In the genomic region with DNA sequence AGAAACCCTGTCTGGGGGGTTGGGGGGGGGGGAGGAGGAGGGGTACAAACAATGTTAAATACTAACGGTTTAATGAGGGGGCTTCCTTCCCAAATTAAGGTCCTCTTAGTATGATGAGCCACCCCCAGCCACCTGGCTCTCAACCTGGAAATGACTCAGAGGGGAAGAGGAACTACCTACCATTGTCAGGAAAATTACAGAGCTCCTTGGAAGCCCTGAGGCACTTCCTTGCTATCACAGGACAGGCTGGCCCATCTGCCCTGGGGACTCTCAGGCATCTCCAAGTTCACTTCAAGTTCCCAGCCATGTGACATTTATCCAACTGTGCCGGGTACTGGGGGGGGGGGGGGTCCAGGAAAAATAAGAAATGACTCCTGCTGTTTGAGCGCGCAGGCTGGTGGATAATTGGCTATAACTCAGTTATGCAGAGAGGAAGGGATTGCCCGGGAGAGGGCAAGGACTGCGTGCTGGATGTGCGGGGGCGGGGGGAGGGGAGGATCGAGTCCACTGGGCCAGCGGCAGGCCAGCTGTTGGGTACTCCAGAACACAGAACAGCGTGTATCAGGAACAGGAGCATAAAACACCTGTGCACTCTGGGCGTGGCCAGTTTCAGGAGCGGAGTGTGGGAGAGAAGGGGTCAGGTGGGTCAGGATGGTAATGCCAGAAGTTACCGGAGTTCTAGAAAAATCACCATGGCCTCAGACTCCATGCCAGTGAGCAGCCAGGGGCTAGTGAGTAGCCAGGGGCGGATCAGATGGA, we compare ENCODE assay signal across 11 mouse cellular contexts. TPM values are rescaled to one million over a fixed set of nuclear protein-coding genes. Genes with fewer than 3 reads are reported as not detected.
DNase-seq lines count a peak whose midpoint lies in the region; ATAC-seq and TF ChIP-seq lines count a peak whose summit lies in the region.
"Had no signal": no experiment of that assay in that cellular context is flagged by ENCODE, and none has a peak within 500 bp of the region (broad histone marks: within the 10 kb centered on the region; RNA-seq: fewer than 3 reads in every experiment).

No protein-coding gene starts in this region.

- H3K36me3 ChIP-seq in hindbrain, embryonic 15.5 days, result no peaks in the 10 kb centered on the region
- H3K36me3 ChIP-seq in hindbrain, embryonic 14.5 days (replicated peaks; ENCODE audit: control insufficient read depth, insufficient read depth), result no peaks in the 10 kb centered on the region
- no peaks in the 10 kb centered on the region for H3K36me3 ChIP-seq in ES-Bruce4 (ENCODE audit: control insufficient read depth, insufficient read depth, low read length, poor library complexity, severe bottlenecking)
- no peaks in the 10 kb centered on the region for H3K36me3 ChIP-seq in embryonic facial prominence, embryonic 13.5 days

- no peak for TF ChIP-seq EP300 in ES-Bruce4 (IDR thresholded peaks at IDR 0.05; ENCODE audit: insufficient read depth, low read depth, low read length)

- H3K9me3 ChIP-seq in hindbrain, embryonic 15.5 days, result no peaks in the 10 kb centered on the region
- no peaks in the 10 kb centered on the region for H3K9me3 ChIP-seq in hindbrain, embryonic 14.5 days (ENCODE audit: control insufficient read depth, low read length)
- no peaks in the 10 kb centered on the region for H3K9me3 ChIP-seq in ES-Bruce4 (replicated peaks; ENCODE audit: control insufficient read depth, insufficient read depth, low read length, poor library complexity, severe bottlenecking)
- no peaks in the 10 kb centered on the region for H3K9me3 ChIP-seq in embryonic facial prominence, embryonic 13.5 days

- H3K27me3 ChIP-seq in hindbrain, embryonic 15.5 days, result no peaks in the 10 kb centered on the region
- no peaks in the 10 kb centered on the region for H3K27me3 ChIP-seq in hindbrain, embryonic 14.5 days (ENCODE audit: control insufficient read depth, insufficient read depth, low read length)
- no peaks in the 10 kb centered on the region for H3K27me3 ChIP-seq in ES-Bruce4 (ENCODE audit: control insufficient read depth, insufficient read depth, low read length, poor library complexity, severe bottlenecking)
- no peaks in the 10 kb centered on the region for H3K27me3 ChIP-seq in embryonic facial prominence, embryonic 13.5 days

- H3K4me3 ChIP-seq in hindbrain, embryonic 15.5 days, result no peak overlapping the region
- H3K4me3 ChIP-seq in hindbrain, embryonic 14.5 days (replicated peaks; ENCODE audit: low read length), result no peak overlapping the region
- H3K4me3 ChIP-seq in ES-Bruce4 (ENCODE audit: low read depth, low read length), result peak overlapping the region; percentile 22
- H3K4me3 ChIP-seq in embryonic facial prominence, embryonic 13.5 days, result no peak overlapping the region

- 36% methylated on average over 15 of the region's 15 CpGs for WGBS in hindbrain, embryonic 15.5 days
- 43% methylated on average over 15 of the region's 15 CpGs for WGBS in hindbrain, embryonic 14.5 days
- WGBS in embryonic facial prominence, embryonic 13.5 days, result 21% methylated on average over 15 of the region's 15 CpGs

- H3K9ac ChIP-seq in hindbrain, embryonic 15.5 days, result no peak overlapping the region
- H3K9ac ChIP-seq in hindbrain, embryonic 14.5 days, result no peak overlapping the region
- H3K9ac ChIP-seq in ES-Bruce4 (ENCODE audit: low read depth, poor library complexity, severe bottlenecking), result peak overlapping the region; percentile 19; the same call in 1 of the 2 replicates
- no peak overlapping the region for H3K9ac ChIP-seq in embryonic facial prominence, embryonic 13.5 days
- H3K9ac ChIP-seq: forebrain, postnatal 0 days had no signal

- no peak; the same call in 1 of the 2 replicates for ATAC-seq in hindbrain, embryonic 15.5 days (ENCODE audit: low FRiP score, low read depth)
- no peak for ATAC-seq in hindbrain, embryonic 14.5 days (ENCODE audit: low FRiP score)
- no peak for ATAC-seq in embryonic facial prominence, embryonic 13.5 days (ENCODE audit: insufficient number of reproducible peaks, insufficient read depth, low FRiP score, low TSS enrichment, low read depth)
- ATAC-seq: forebrain, postnatal 0 days had no signal

- no peak for TF ChIP-seq POLR2A in ES-Bruce4 (IDR thresholded peaks at IDR 0.05; ENCODE audit: insufficient read depth, low read length)

- DNase-seq in hindbrain, embryonic 14.5 days (ENCODE audit: low spot score), result no peak
- peak; percentile 53 for DNase-seq in kidney, postnatal 14 days
- DNase-seq in urinary bladder, adult 18-20 months (ENCODE audit: low spot score in 2 of 2), result no peak
- no peak for DNase-seq in right cerebral cortex, postnatal 36 days (ENCODE audit: low spot score in 2 of 2)
- no peak for DNase-seq in ovary, postnatal 14 days (ENCODE audit: low spot score)
- DNase-seq: cerebellum, adult 9-10 months; forebrain, postnatal 0 days; right cerebral cortex, postnatal 4 days had no signal

- peak overlapping the region; percentile 28 for H3K4me2 ChIP-seq in hindbrain, embryonic 15.5 days
- H3K4me2 ChIP-seq in hindbrain, embryonic 14.5 days (replicated peaks), result no peak overlapping the region; the same call in 1 of the 2 replicates
- peak overlapping the region; percentile 37; the same call in 1 of the 2 replicates for H3K4me2 ChIP-seq in embryonic facial prominence, embryonic 13.5 days

- peaks cover 6% of the 10 kb centered on the region for H3K4me1 ChIP-seq in hindbrain, embryonic 15.5 days (replicated peaks)
- H3K4me1 ChIP-seq in hindbrain, embryonic 14.5 days (replicated peaks; ENCODE audit: control insufficient read depth, insufficient read depth, low read length), result 0 out of 2 replicates have a peak, but pooled peaks cover 4% of the 10 kb centered on the region
- H3K4me1 ChIP-seq in ES-Bruce4 (ENCODE audit: control insufficient read depth, insufficient read depth, low read length), result peaks cover 15% of the 10 kb centered on the region
- H3K4me1 ChIP-seq in embryonic facial prominence, embryonic 13.5 days, result peaks cover 33% of the 10 kb centered on the region

- no peak for TF ChIP-seq CTCF in ES-Bruce4 (IDR thresholded peaks at IDR 0.05; ENCODE audit: low read depth, low read length)

- H3K27ac ChIP-seq in hindbrain, embryonic 15.5 days (replicated peaks), result no peak overlapping the region
- H3K27ac ChIP-seq in hindbrain, embryonic 14.5 days, result no peak overlapping the region
- 0 out of 2 replicates have a peak overlapping the region, but pooled peaks have one; percentile 1 for H3K27ac ChIP-seq in ES-Bruce4 (ENCODE audit: insufficient read depth, low read length)
- no peak overlapping the region for H3K27ac ChIP-seq in embryonic facial prominence, embryonic 13.5 days

RNA-seq across cellular contexts. Expression of gene Pecam1, which starts 41.0 kb away (rescaled TPM):
- polyA plus RNA-seq in hindbrain, embryonic 15.5 days (2015; fragmentation: Nextera tagmentation; extraction: Ambion mirVana), result 16.3 and 17.6 TPM in 2 replicates
- polyA plus RNA-seq in hindbrain, embryonic 14.5 days (2014; fragmentation: Nextera tagmentation; extraction: Ambion mirVana), result 16.0 and 16.9 TPM in 2 replicates
- 21.6 and 24.3 TPM in 2 replicates for polyA plus RNA-seq in ES-Bruce4 (2011; ENCODE audit: insufficient read depth, insufficient read length, low read depth, missing spikeins)
- 29.0 and 33.7 TPM in 2 replicates for polyA plus RNA-seq in embryonic facial prominence, embryonic 13.5 days (2015; fragmentation: Nextera tagmentation; extraction: Ambion mirVana)

RNA-seq across cellular contexts. Expression of gene Milr1, which starts 41.6 kb away (rescaled TPM):
- 0.70 and 1.5 TPM in 2 replicates for polyA plus RNA-seq in hindbrain, embryonic 15.5 days (2015; fragmentation: Nextera tagmentation; extraction: Ambion mirVana)
- 0.74 and 0.79 TPM in 2 replicates for polyA plus RNA-seq in hindbrain, embryonic 14.5 days (2014; fragmentation: Nextera tagmentation; extraction: Ambion mirVana)
- 0.40 and 1.2 TPM in 2 replicates for polyA plus RNA-seq in ES-Bruce4 (2011; ENCODE audit: insufficient read depth, insufficient read length, low read depth, missing spikeins)
- polyA plus RNA-seq in embryonic facial prominence, embryonic 13.5 days (2015; fragmentation: Nextera tagmentation; extraction: Ambion mirVana), result 1.9 and 2.3 TPM in 2 replicates
